Comparison of ENCODE assay signal across 10 mouse cellular contexts in genomic region chr8:49829345-49829744, GRCm38 (mm10).
DNase-seq lines count a peak whose midpoint lies in the region; ATAC-seq lines count a peak whose summit lies in the region.
"Had no signal": no experiment of that assay in that cellular context is flagged by ENCODE, and none has a peak within 500 bp of the region (broad histone marks: within the 10 kb centered on the region; RNA-seq: fewer than 3 reads in every experiment).

No protein-coding gene starts in this region.

- no peak for ATAC-seq in intestine, embryonic 14.5 days (replicated peaks; ENCODE audit: low FRiP score, low TSS enrichment, low read depth)
- ATAC-seq in intestine, embryonic 15.5 days = no peak

- H3K4me2 ChIP-seq in intestine, embryonic 14.5 days (ENCODE audit: low read length) = no peak overlapping the region
- no peak overlapping the region for H3K4me2 ChIP-seq in intestine, embryonic 15.5 days (replicated peaks)
- H3K4me2 ChIP-seq: liver, embryonic 13.5 days; stomach, embryonic 15.5 days had no signal

- intact Hi-C loops in gastrocnemius, postnatal 14 days (cut with DNase I; ENCODE audit: low total_unique reads) = no loop called here
- intact Hi-C loops in left cerebral cortex, postnatal 10 days (cut with DNase I) = loop anchor here (10.0 kb wide), 1 partner anchor 1605 kb away; no protein-coding TSS in a partner anchor

- H3K9me3 ChIP-seq in intestine, embryonic 14.5 days (ENCODE audit: control insufficient read depth, low read length) = no peaks in the 10 kb centered on the region
- H3K9me3 ChIP-seq in intestine, embryonic 15.5 days = no peaks in the 10 kb centered on the region
- H3K9me3 ChIP-seq: liver, embryonic 13.5 days; stomach, embryonic 15.5 days had no signal

- WGBS in intestine, embryonic 14.5 days = 14% methylated on average over 2 of the region's 2 CpGs
- 18% methylated on average over 2 of the region's 2 CpGs for WGBS in intestine, embryonic 15.5 days

- no peaks in the 10 kb centered on the region for H3K4me1 ChIP-seq in intestine, embryonic 14.5 days (replicated peaks; ENCODE audit: control insufficient read depth, insufficient read depth, low read length)
- H3K4me1 ChIP-seq in intestine, embryonic 15.5 days (replicated peaks) = no peaks in the 10 kb centered on the region
- H3K4me1 ChIP-seq: liver, embryonic 13.5 days; stomach, embryonic 15.5 days had no signal

- H3K4me3 ChIP-seq in intestine, embryonic 14.5 days (ENCODE audit: low read depth, low read length) = no peak overlapping the region
- H3K4me3 ChIP-seq in intestine, embryonic 15.5 days (replicated peaks) = no peak overlapping the region
- H3K4me3 ChIP-seq: liver, embryonic 13.5 days; stomach, embryonic 15.5 days had no signal

- no peaks in the 10 kb centered on the region for H3K36me3 ChIP-seq in intestine, embryonic 14.5 days (ENCODE audit: control insufficient read depth, insufficient read depth, low read length)
- no peaks in the 10 kb centered on the region for H3K36me3 ChIP-seq in intestine, embryonic 15.5 days
- H3K36me3 ChIP-seq: liver, embryonic 13.5 days; stomach, embryonic 15.5 days had no signal

- H3K27ac ChIP-seq in intestine, embryonic 14.5 days (ENCODE audit: low read depth) = no peak overlapping the region
- no peak overlapping the region for H3K27ac ChIP-seq in intestine, embryonic 15.5 days
- H3K27ac ChIP-seq: liver, embryonic 13.5 days; stomach, embryonic 15.5 days had no signal

- peak; percentile 68 for DNase-seq in intestine, embryonic 14.5 days (ENCODE audit: low spot score)
- DNase-seq in NIH3T3 (ENCODE audit: low read depth) = peak; percentile 69
- DNase-seq in cerebellum, postnatal 36 days = peak; percentile 51 to 64
- DNase-seq in gastrocnemius, postnatal 14 days = peak; percentile 23
- DNase-seq in left cerebral cortex, postnatal 10 days (ENCODE audit: extremely low spot score in 1 of 2, low spot score in 2 of 2) = peak; percentile 43 to 74
- peak; percentile 70 to 83 for DNase-seq in right cerebral cortex, postnatal 10 days (ENCODE audit: low spot score in 2 of 2)
- no peak for DNase-seq in thymus, postnatal 36 days
- DNase-seq: liver, embryonic 13.5 days had no signal

- no peaks in the 10 kb centered on the region for H3K27me3 ChIP-seq in intestine, embryonic 14.5 days (replicated peaks; ENCODE audit: control insufficient read depth, insufficient read depth, low read length)
- no peaks in the 10 kb centered on the region for H3K27me3 ChIP-seq in intestine, embryonic 15.5 days (replicated peaks)
- H3K27me3 ChIP-seq: liver, embryonic 13.5 days; stomach, embryonic 15.5 days had no signal

- no peak overlapping the region for H3K9ac ChIP-seq in intestine, embryonic 14.5 days (ENCODE audit: low read length)
- no peak overlapping the region for H3K9ac ChIP-seq in intestine, embryonic 15.5 days
- H3K9ac ChIP-seq: liver, embryonic 13.5 days; stomach, embryonic 15.5 days had no signal

Comparison
In these comparisons a context has a peak if more than half of its experiments do, and no peak if none do; other contexts are left out.
1. DNase-seq: peak in intestine, embryonic 14.5 days (single experiment), NIH3T3 (single experiment), cerebellum, postnatal 36 days (2 of 2), gastrocnemius, postnatal 14 days (single experiment), left cerebral cortex, postnatal 10 days (2 of 2) and right cerebral cortex, postnatal 10 days (2 of 2); none in thymus, postnatal 36 days (0 of 2).